Mouse (Mus musculus): ENCODE data around the gene Pmpca. TPM values are rescaled to one million over a fixed set of nuclear protein-coding genes. Genes with fewer than 3 reads are reported as not detected.

The Pmpca gene
- polyA plus RNA-seq, 1 experiment from 2014 or later = 104 TPM

GRCm38 (mm10) chr2:26441261-26441660, 52.1 kb downstream of the Pmpca start:
- WGBS = 93% methylated on average over 4 of the region's 4 CpGs
- peaks cover 46% of the 10 kb centered on the region for H3K36me3 ChIP-seq (ENCODE audit: insufficient read depth)

GRCm38 (mm10) chr2:26441688-26442087, 52.5 kb downstream of the Pmpca start:
- Histone ChIP-seq H3K4me3 (ENCODE audit: low read depth, low read length) (no peak overlapping the region), H3K4me1 (ENCODE audit: insufficient read depth) (peaks cover 11% of the 10 kb centered on the region), H3K9me3 (ENCODE audit: low read depth, low read length) (no peaks in the 10 kb centered on the region), H3K4me2 (no peak overlapping the region), H3K36me3 (ENCODE audit: insufficient read depth) (peaks cover 46% of the 10 kb centered on the region), H3K27ac (ENCODE audit: low read depth) (no peak overlapping the region), H3K27me3 (ENCODE audit: insufficient read depth, low read length) (no peaks in the 10 kb centered on the region), H3K9ac (no peak overlapping the region)
- ATAC-seq (ENCODE audit: insufficient read depth) = no peak
- DNase-seq = no peak
- 66% methylated on average over 5 of the region's 5 CpGs for WGBS
- no peak for TF ChIP-seq CTCF (IDR thresholded peaks at IDR 0.05; ENCODE audit: low read depth)

More at GRCm38 (mm10) chr2:26441261-26441660, 52.1 kb downstream of the Pmpca start:
- Histone ChIP-seq H3K9ac (no peak overlapping the region), H3K4me3 (ENCODE audit: low read depth, low read length) (no peak overlapping the region), H3K27me3 (ENCODE audit: insufficient read depth, low read length) (no peaks in the 10 kb centered on the region), H3K4me2 (no peak overlapping the region), H3K4me1 (ENCODE audit: insufficient read depth) (peaks cover 8% of the 10 kb centered on the region; the same call in 1 of the 2 replicates), H3K9me3 (ENCODE audit: low read depth, low read length) (no peaks in the 10 kb centered on the region), H3K27ac (ENCODE audit: low read depth) (no peak overlapping the region)
- ATAC-seq (ENCODE audit: insufficient read depth) = no peak
- DNase-seq = no peak
- no peak for TF ChIP-seq CTCF (IDR thresholded peaks at IDR 0.05; ENCODE audit: low read depth)

GRCm38 (mm10) chr2:26442843-26443242, 53.7 kb downstream of the Pmpca start:
- no peak for TF ChIP-seq CTCF (IDR thresholded peaks at IDR 0.05; ENCODE audit: low read depth)
- ATAC-seq (ENCODE audit: insufficient read depth) (no peak), DNase-seq (no peak)
- no peaks in the 10 kb centered on the region for H3K9me3 ChIP-seq (ENCODE audit: low read depth, low read length)
- peak overlapping the region; percentile 93; the same call in 1 of the 2 replicates for H3K4me2 ChIP-seq
- no peak overlapping the region for H3K4me3 ChIP-seq (ENCODE audit: low read depth, low read length)
- H3K4me1 ChIP-seq (ENCODE audit: insufficient read depth) = peaks cover 14% of the 10 kb centered on the region
- H3K27me3 ChIP-seq (ENCODE audit: insufficient read depth, low read length) = no peaks in the 10 kb centered on the region
- peaks cover 42% of the 10 kb centered on the region for H3K36me3 ChIP-seq (ENCODE audit: insufficient read depth)
- no peak overlapping the region for H3K27ac ChIP-seq (ENCODE audit: low read depth)
- WGBS = 90% methylated on average over 1 of the region's 1 CpGs
- no peak overlapping the region; the same call in 1 of the 2 replicates for H3K9ac ChIP-seq

- Histone ChIP-seq H3K9me3 (ENCODE audit: low read depth, low read length) (no peaks in the 10 kb centered on the region), H3K9ac (peak overlapping the region; percentile 82), H3K36me3 (ENCODE audit: insufficient read depth) (peaks cover 32% of the 10 kb centered on the region), H3K27ac (ENCODE audit: low read depth) (no peak overlapping the region), H3K4me2 (peak overlapping the region; percentile 93), H3K4me3 (ENCODE audit: low read depth, low read length) (peak overlapping the region; percentile 94), H3K4me1 (ENCODE audit: insufficient read depth) (peaks cover 14% of the 10 kb centered on the region), H3K27me3 (ENCODE audit: insufficient read depth, low read length) (no peaks in the 10 kb centered on the region)
- WGBS = 7% methylated on average over 3 of the region's 3 CpGs
- DNase-seq (no peak), ATAC-seq (ENCODE audit: insufficient read depth) (no peak)
- no peak for TF ChIP-seq CTCF (IDR thresholded peaks at IDR 0.05; ENCODE audit: low read depth)
These were observed 54.7 kb downstream of the Pmpca start for GRCm38 (mm10) chr2:26443876-26444275.

GRCm38 (mm10) chr2:26444368-26444767, 55.2 kb downstream of the Pmpca start:
- H3K36me3 ChIP-seq (ENCODE audit: insufficient read depth) = peaks cover 27% of the 10 kb centered on the region
- H3K9ac ChIP-seq = peak overlapping the region; percentile 82
- no peak for TF ChIP-seq CTCF (IDR thresholded peaks at IDR 0.05; ENCODE audit: low read depth)
- 1% methylated on average over 15 of the region's 15 CpGs for WGBS
- ATAC-seq (ENCODE audit: insufficient read depth) (no peak), DNase-seq (peak; percentile 16)
- H3K27ac ChIP-seq (ENCODE audit: low read depth) = peak overlapping the region; percentile 90
- H3K4me1 ChIP-seq (ENCODE audit: insufficient read depth) = peaks cover 14% of the 10 kb centered on the region
- no peaks in the 10 kb centered on the region for H3K9me3 ChIP-seq (ENCODE audit: low read depth, low read length)
- peak overlapping the region; percentile 94 for H3K4me3 ChIP-seq (ENCODE audit: low read depth, low read length)
- H3K27me3 ChIP-seq (ENCODE audit: insufficient read depth, low read length) = no peaks in the 10 kb centered on the region
- H3K4me2 ChIP-seq = peak overlapping the region; percentile 93

- H3K4me1 ChIP-seq (ENCODE audit: insufficient read depth) = peaks cover 14% of the 10 kb centered on the region
- no peaks in the 10 kb centered on the region for H3K9me3 ChIP-seq (ENCODE audit: low read depth, low read length)
- H3K36me3 ChIP-seq (ENCODE audit: insufficient read depth) = peaks cover 20% of the 10 kb centered on the region
- peak within 1 kb of the TSS; percentile 94 for H3K4me3 ChIP-seq (ENCODE audit: low read depth, low read length)
- ATAC-seq (ENCODE audit: insufficient read depth) (peak; percentile 92), DNase-seq (peak; percentile 100)
- under 1% methylated on average over 61 of the region's 61 CpGs for WGBS
- peak within 1 kb of the TSS; percentile 93 for H3K4me2 ChIP-seq
- H3K9ac ChIP-seq = peak within 1 kb of the TSS; percentile 82
- no peaks in the 10 kb centered on the region for H3K27me3 ChIP-seq (ENCODE audit: insufficient read depth, low read length)
- peak; percentile 11; the same call in 1 of the 2 replicates for TF ChIP-seq CTCF (IDR thresholded peaks at IDR 0.05; ENCODE audit: low read depth)
- peak within 1 kb of the TSS; percentile 90 for H3K27ac ChIP-seq (ENCODE audit: low read depth)
These were observed 56.0 kb downstream of the Pmpca start, which contains the start of gene Sec16a for GRCm38 (mm10) chr2:26444946-26445665. Gene Sec16a, minus strand, starts transcription at chr2:26445216.

GRCm38 (mm10) chr2:26445666-26446445, 56.7 kb downstream of the Pmpca start:
- peak overlapping the region; percentile 71 for H3K9ac ChIP-seq
- H3K4me1 ChIP-seq (ENCODE audit: insufficient read depth) = peaks cover 14% of the 10 kb centered on the region
- H3K27me3 ChIP-seq (ENCODE audit: insufficient read depth, low read length) = no peaks in the 10 kb centered on the region
- peak overlapping the region; percentile 76 for H3K27ac ChIP-seq (ENCODE audit: low read depth)
- under 1% methylated on average over 44 of the region's 44 CpGs for WGBS
- peak overlapping the region; percentile 88 for H3K4me2 ChIP-seq
- no peak; the same call in 1 of the 2 replicates for TF ChIP-seq CTCF (IDR thresholded peaks at IDR 0.05; ENCODE audit: low read depth)
- no peaks in the 10 kb centered on the region for H3K9me3 ChIP-seq (ENCODE audit: low read depth, low read length)
- peaks cover 12% of the 10 kb centered on the region for H3K36me3 ChIP-seq (ENCODE audit: insufficient read depth)
- peak; percentile 95 for DNase-seq
- peak overlapping the region; percentile 94 for H3K4me3 ChIP-seq (ENCODE audit: low read depth, low read length)
- ATAC-seq (ENCODE audit: insufficient read depth) = peak; percentile 92
